Mouse (Mus musculus): ENCODE results near the gene Btf3.

Gene Btf3

GRCm38 (mm10) chr13:98274023-98274422 lies 42.8 kb downstream of the Btf3 start:
- no peak for DNase-seq

GRCm38 (mm10) chr13:98264111-98264510 lies 52.7 kb downstream of the Btf3 start:
- no peak for DNase-seq

- no peak for DNase-seq
Observed at GRCm38 (mm10) chr13:98263458-98263987, 53.3 kb downstream of the Btf3 start.

- peak; percentile 98 to 99 for DNase-seq
Observed at GRCm38 (mm10) chr13:98262636-98263457, 54.0 kb downstream of the Btf3 start, which contains the start of the genes Utp15 and Ankra2. Utp15 (minus strand) TSS chr13:98263041. Ankra2 (plus strand) TSS chr13:98263074.
